Mouse (Mus musculus) liver, adult 2 months (tissue): ENCODE results near the gene Ankrd66. TPM values are rescaled to one million over a fixed set of nuclear protein-coding genes. Genes with fewer than 3 reads are reported as not detected.
"Not testable (repeated sequence)": the region's sequence is repeated elsewhere in the genome, so short reads cannot be mapped to it uniquely, and the experiment has no call there.

ENCODE experiments used
- DNase-seq: peaks from one replicate; pipeline ENCODE4 v3.0.0-alpha.2; 2011; ENCODE audit warnings: low read depth, low spot score; ENCODE audit errors: extremely low read depth
- H3K27ac ChIP-seq: fragments of 200-500 bp; replicated peaks from 2 replicates; pipeline ENCODE4 v1.5.1; 2012; ENCODE audit warnings: low read depth, mild to moderate bottlenecking, control low read depth, inconsistent platforms, low read length; ENCODE audit not compliant: insufficient read depth
- H3K27me3 ChIP-seq: fragments of 200-500 bp; 2 replicates; pipeline ENCODE4 v1.6.1; 2012; ENCODE audit warnings: mild to moderate bottlenecking, moderate library complexity, low read length, inconsistent platforms; ENCODE audit not compliant: control insufficient read depth, insufficient read depth
- H3K36me3 ChIP-seq: fragments of 200-500 bp; 2 replicates; pipeline ENCODE4 v1.6.1; 2012; ENCODE audit warnings: low read length, inconsistent platforms; ENCODE audit not compliant: control insufficient read depth, insufficient read depth
- H3K4me1 ChIP-seq: fragments of 200-500 bp; 2 replicates; pipeline ENCODE4 v1.6.1; 2011; ENCODE audit warnings: low read length; ENCODE audit not compliant: control insufficient read depth, insufficient read depth
- H3K4me3 ChIP-seq: fragments of 200-500 bp; 2 replicates; pipeline ENCODE4 v1.5.1; 2011; ENCODE audit warnings: low read depth, mild to moderate bottlenecking, control low read depth, low read length, moderate library complexity; ENCODE audit not compliant: insufficient read depth
- H3K79me2 ChIP-seq: fragments of 200-500 bp; 2 replicates; pipeline ENCODE4 v1.6.1; 2012; ENCODE audit warnings: inconsistent platforms, mild to moderate bottlenecking, low read length, moderate library complexity; ENCODE audit not compliant: control insufficient read depth, insufficient read depth
- H3K9ac ChIP-seq: fragments of 200-500 bp; 2 replicates; pipeline ENCODE4 v1.6.1; 2012; ENCODE audit warnings: low read depth, mild to moderate bottlenecking, control low read depth, inconsistent platforms, low read length
- CTCF ChIP-seq: fragments of 200-500 bp; IDR thresholded peaks from 2 replicates; pipeline ENCODE4 v1.5.1; 2011; ENCODE audit warnings: low read depth, low read length, control low read depth
- POLR2A ChIP-seq: fragments of 200-500 bp; IDR thresholded peaks from 2 replicates; pipeline ENCODE4 v1.6.1; 2011; ENCODE audit warnings: low read length, control low read depth; ENCODE audit not compliant: insufficient read depth; ENCODE audit errors: extremely low read depth
- WGBS: fragments of 180-500 bp; shearing (Covaris S2); methylation state at CpG from one replicate; pipeline ENCODE4 v1.1.7; 2018; 5-methylcytosine and 5-hydroxymethylcytosine counted together
- polyA plus RNA-seq: library from polyadenylated mRNA; depleted of rRNA; stranded (reverse); fragments of >200 nt; gene quantifications from 2 replicates; pipeline ENCODE4 v1.2.3, GENCODE M21; 2012
- total RNA-seq: library from RNA; depleted of rRNA; stranded (reverse); fragments of >200 nt; gene quantifications from 2 replicates; pipeline ENCODE4 v1.2.3, GENCODE M21; 2014

The Ankrd66 gene
- total and polyA plus RNA-seq, 2 experiments = not detected

DNA sequence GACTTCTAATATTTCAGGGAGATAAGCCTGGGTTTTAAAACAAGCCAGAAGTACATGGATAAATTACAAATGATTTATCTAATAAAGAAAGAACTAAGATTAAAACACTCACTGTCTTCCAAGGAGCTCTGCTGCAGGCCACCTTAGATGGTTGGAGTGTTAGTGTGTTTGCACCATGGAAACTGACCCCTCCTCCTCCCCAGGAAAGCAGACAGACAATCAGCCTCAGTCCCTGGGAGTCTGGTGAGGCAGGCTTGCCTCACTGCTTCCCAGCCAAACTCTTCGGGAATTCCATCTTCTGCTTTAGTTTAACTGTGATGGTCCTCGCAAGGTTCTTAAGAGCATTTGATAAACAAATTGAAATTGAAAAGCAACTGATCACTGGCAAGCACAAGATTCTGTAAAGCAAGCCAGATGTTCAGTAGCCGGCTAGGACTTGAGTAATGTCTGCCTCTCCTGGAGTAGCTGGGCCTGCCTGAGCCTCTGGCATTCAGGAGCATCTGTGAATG, 7.7 kb upstream of the Ankrd66 start:
- Histone ChIP-seq H3K79me2 (no peaks in the 10 kb centered on the region), H3K4me1 (no peaks in the 10 kb centered on the region), H3K36me3 (no peaks in the 10 kb centered on the region), H3K27ac (no peak overlapping the region), H3K27me3 (no peaks in the 10 kb centered on the region), H3K9ac (no peak overlapping the region), H3K4me3 (no peak overlapping the region)
- DNase-seq = no peak
- WGBS = 93% methylated on average over 3 of the region's 3 CpGs
- TF ChIP-seq POLR2A (no peak), CTCF (no peak)

DNA sequence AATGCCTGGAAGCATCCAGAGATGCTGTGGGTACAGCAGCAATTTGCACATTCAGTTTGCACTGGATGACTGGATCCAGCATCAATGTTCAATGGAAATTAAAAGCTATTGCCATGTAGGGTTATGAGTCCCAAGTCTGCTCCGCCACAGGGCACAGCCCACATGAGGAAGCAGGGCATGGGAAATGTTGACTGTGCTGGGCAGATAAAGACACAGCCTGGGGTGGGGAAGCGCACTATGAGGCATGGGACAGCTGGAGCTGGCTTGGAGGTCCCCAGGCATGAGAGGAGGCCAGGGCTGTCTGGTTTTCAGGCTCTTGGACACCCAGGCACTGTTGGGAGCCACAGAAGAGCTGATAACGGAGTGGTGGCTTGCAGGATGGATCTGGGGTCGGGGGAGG, 601 bp upstream of the Ankrd66 start:
- no peak overlapping the region for H3K9ac ChIP-seq
- WGBS = 92% methylated on average over 4 of the region's 4 CpGs
- H3K27ac ChIP-seq = no peak overlapping the region
- no peaks in the 10 kb centered on the region for H3K4me1 ChIP-seq
- DNase-seq = no peak
- H3K27me3 ChIP-seq = no peaks in the 10 kb centered on the region
- no peak overlapping the region for H3K4me3 ChIP-seq
- H3K36me3 ChIP-seq = no peaks in the 10 kb centered on the region
- no peak for TF ChIP-seq POLR2A
- no peak for TF ChIP-seq CTCF
- H3K79me2 ChIP-seq = no peaks in the 10 kb centered on the region

DNA sequence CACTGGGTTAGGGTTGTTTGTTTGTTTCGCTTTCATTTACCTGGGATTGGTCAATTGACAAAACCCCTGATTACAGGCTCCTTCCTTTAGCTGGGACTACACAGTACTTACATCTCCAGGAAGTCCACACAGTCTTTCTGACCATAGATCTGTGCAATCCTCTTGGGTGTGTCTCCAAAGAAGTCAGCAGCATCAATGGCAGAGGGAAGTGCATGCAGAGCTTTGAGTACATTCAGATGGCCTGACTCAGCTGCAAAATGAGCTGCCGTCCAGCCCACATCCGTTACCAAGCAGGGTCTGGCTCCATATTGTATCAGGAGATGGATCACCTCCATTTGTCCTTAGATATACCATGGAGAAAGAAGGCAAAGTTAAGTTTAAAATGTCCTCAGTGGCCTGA, 4.7 kb downstream of the Ankrd66 start:
- TF ChIP-seq CTCF (no peak), POLR2A (no peak)
- Histone ChIP-seq H3K9ac (no peak overlapping the region), H3K36me3 (no peaks in the 10 kb centered on the region), H3K4me1 (no peaks in the 10 kb centered on the region), H3K4me3 (no peak overlapping the region), H3K79me2 (no peaks in the 10 kb centered on the region), H3K27me3 (no peaks in the 10 kb centered on the region), H3K27ac (no peak overlapping the region)
- 90% methylated on average over 3 of the region's 3 CpGs for WGBS
- peak; percentile 13 for DNase-seq

DNA sequence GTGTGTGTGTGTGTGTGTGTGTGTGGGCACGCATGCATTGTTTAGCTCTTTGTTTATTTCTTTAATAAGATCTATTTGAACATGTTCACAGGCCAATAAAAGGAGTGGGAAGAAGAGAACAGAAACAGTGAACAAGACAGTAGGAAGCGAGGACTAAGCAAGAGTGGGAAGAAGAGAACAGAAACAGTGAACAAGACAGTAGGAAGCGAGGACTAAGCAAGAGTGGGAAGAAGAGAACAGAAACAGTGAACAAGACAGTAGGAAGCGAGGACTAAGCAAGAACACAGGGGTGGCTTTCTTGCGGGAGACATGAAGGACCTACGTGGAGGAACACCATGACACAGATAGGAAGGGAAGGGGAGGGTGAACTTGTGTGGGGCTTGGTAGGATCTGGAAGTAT, 6.6 kb downstream of the Ankrd66 start:
- not testable (repeated sequence) for H3K27ac ChIP-seq, H3K4me1 ChIP-seq, H3K79me2 ChIP-seq, H3K9ac ChIP-seq, H3K4me3 ChIP-seq, H3K36me3 ChIP-seq, H3K27me3 ChIP-seq, DNase-seq
- WGBS = 86% methylated on average over 6 of the region's 6 CpGs

DNA sequence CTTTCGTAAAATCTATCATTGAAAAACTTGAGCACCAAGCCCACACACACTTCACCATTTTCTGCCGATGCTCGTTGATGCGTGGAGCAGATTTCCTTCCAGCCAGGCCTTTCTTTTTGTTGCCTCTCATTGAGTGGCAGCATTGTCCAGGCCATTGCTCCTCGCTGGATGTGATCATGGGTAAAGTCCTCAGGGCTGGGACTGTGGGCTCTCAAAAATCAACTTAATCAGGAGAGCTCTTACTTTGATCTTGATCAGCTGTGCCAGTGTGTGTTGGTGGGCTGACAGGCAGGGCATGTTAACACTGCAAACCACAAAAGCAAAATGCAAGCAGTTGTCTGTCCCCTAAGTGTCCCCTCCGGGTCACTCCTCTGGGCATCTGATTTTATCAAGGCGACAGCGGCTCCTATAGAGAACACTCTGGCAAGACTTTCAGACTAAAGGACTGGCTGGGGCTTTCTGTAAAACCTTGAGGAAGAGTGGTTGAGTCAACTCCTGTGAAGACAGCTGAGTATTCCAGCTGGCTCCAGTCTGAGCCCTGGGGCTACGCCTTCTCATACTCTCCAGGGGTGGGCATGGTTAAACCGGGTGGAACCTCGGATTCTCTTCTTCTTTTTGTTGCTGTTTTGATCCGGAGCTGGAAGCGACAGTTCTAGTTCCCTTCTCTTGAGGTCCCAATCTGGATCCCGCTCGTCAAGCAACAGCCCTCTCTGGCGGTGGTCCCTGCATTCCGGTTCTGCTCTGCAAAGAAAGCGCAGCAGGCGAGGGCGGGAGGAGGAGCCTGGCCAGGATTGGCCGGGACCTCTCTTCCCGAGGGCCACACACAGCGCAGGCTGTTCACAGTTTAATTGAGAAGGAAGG, 8.8 kb downstream of the Ankrd66 start:
- no peak overlapping the region for H3K4me3 ChIP-seq
- TF ChIP-seq POLR2A (no peak), CTCF (no peak)
- no peak for DNase-seq

DNA sequence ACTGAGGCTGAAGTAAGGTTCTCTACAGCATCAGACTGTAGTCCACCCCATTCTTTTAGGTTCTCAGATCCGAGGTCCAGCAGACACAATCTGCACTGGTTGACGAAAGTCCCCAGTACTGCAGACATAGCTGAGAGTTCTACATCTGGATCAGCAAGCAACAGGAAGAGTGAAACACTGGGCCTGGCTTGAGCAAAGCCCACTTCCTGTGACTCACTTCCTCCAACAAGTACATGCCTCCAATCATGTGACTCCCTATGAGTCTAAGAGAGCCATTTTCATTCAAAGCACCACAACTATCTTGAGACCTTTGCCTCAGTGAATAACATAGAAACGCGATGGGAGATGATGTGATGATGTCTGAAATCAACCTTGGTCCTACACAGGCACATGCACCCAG, 12.2 kb downstream of the Ankrd66 start:
- no peak overlapping the region for H3K27ac ChIP-seq

More for the DNA sequence above, 8.8 kb downstream of the Ankrd66 start:
- 26% methylated on average over 23 of the region's 23 CpGs for WGBS
- Histone ChIP-seq H3K4me1 (no peaks in the 10 kb centered on the region), H3K27ac (no peak overlapping the region), H3K36me3 (no peaks in the 10 kb centered on the region), H3K9ac (no peak overlapping the region), H3K27me3 (no peaks in the 10 kb centered on the region), H3K79me2 (no peaks in the 10 kb centered on the region)

More for the DNA sequence above, 12.2 kb downstream of the Ankrd66 start:
- H3K36me3 ChIP-seq = no peaks in the 10 kb centered on the region
- no peaks in the 10 kb centered on the region for H3K79me2 ChIP-seq
- no peak for DNase-seq
- TF ChIP-seq POLR2A = no peak
- TF ChIP-seq CTCF = no peak
- H3K4me1 ChIP-seq = no peaks in the 10 kb centered on the region
- 89% methylated on average over 4 of the region's 4 CpGs for WGBS
- H3K27me3 ChIP-seq = no peaks in the 10 kb centered on the region
- H3K4me3 ChIP-seq = no peak overlapping the region
- no peak overlapping the region for H3K9ac ChIP-seq
